ENCODE assay signal across 9 mouse cellular contexts in genomic region chr7:19456628-19457027, GRCm38 (mm10). TPM values are rescaled to one million over a fixed set of nuclear protein-coding genes. Genes with fewer than 3 reads are reported as not detected.
DNase-seq lines count a peak whose midpoint lies in the region; ATAC-seq and TF ChIP-seq lines count a peak whose summit lies in the region.
"Had no signal": no experiment of that assay in that cellular context is flagged by ENCODE, and none has a peak within 500 bp of the region (broad histone marks: within the 10 kb centered on the region; RNA-seq: fewer than 3 reads in every experiment).

No protein-coding gene starts in this region.

- H3K9me3 ChIP-seq in kidney, embryonic 16.5 days (ENCODE audit: low read length): no peaks in the 10 kb centered on the region
- H3K9me3 ChIP-seq in E14TG2a.4 (ENCODE audit: low read length): no peaks in the 10 kb centered on the region
- H3K9me3 ChIP-seq in embryonic facial prominence, embryonic 12.5 days: no peaks in the 10 kb centered on the region
- no peaks in the 10 kb centered on the region for H3K9me3 ChIP-seq in limb, embryonic 12.5 days

- no peaks in the 10 kb centered on the region for H3K27me3 ChIP-seq in kidney, embryonic 16.5 days (ENCODE audit: insufficient read depth, low read length)
- H3K27me3 ChIP-seq in E14TG2a.4 (ENCODE audit: insufficient read depth, low read length): peaks cover 7% of the 10 kb centered on the region; the same call in 1 of the 2 replicates
- no peaks in the 10 kb centered on the region for H3K27me3 ChIP-seq in embryonic facial prominence, embryonic 12.5 days
- no peaks in the 10 kb centered on the region for H3K27me3 ChIP-seq in limb, embryonic 12.5 days

- no peak for TF ChIP-seq CTCF in E14TG2a.4 (conservative IDR thresholded peaks at IDR 0.05; ENCODE audit: low read length)

- peak overlapping the region; percentile 94 for H3K4me3 ChIP-seq in kidney, embryonic 16.5 days (ENCODE audit: low read length)
- peak overlapping the region; percentile 85; the same call in 1 of the 2 replicates for H3K4me3 ChIP-seq in E14TG2a.4 (replicated peaks; ENCODE audit: low read length)
- peak overlapping the region; percentile 97 for H3K4me3 ChIP-seq in embryonic facial prominence, embryonic 12.5 days
- peak overlapping the region; percentile 91 for H3K4me3 ChIP-seq in limb, embryonic 12.5 days (replicated peaks)

- no peak overlapping the region for H3K27ac ChIP-seq in kidney, embryonic 16.5 days (ENCODE audit: low read length)
- H3K27ac ChIP-seq in embryonic facial prominence, embryonic 12.5 days: no peak overlapping the region
- no peak overlapping the region for H3K27ac ChIP-seq in limb, embryonic 12.5 days

- ATAC-seq in kidney, embryonic 16.5 days (ENCODE audit: low FRiP score, low TSS enrichment): no peak
- no peak for ATAC-seq in embryonic facial prominence, embryonic 12.5 days (ENCODE audit: insufficient number of reproducible peaks, insufficient read depth, low FRiP score, low TSS enrichment)
- ATAC-seq in limb, embryonic 12.5 days (ENCODE audit: insufficient number of reproducible peaks, insufficient read depth, low FRiP score, low TSS enrichment, low read depth): no peak

- no peak overlapping the region for H3K9ac ChIP-seq in kidney, embryonic 16.5 days (replicated peaks; ENCODE audit: low read length)
- H3K9ac ChIP-seq in embryonic facial prominence, embryonic 12.5 days: no peak overlapping the region
- 0 out of 2 replicates have a peak overlapping the region, but pooled peaks have one; percentile 92 for H3K9ac ChIP-seq in limb, embryonic 12.5 days (replicated peaks)

- WGBS in kidney, embryonic 16.5 days: 89% methylated on average over 7 of the region's 7 CpGs
- WGBS in embryonic facial prominence, embryonic 12.5 days: 94% methylated on average over 7 of the region's 7 CpGs
- 97% methylated on average over 7 of the region's 7 CpGs for WGBS in limb, embryonic 12.5 days

- H3K4me1 ChIP-seq in kidney, embryonic 16.5 days (ENCODE audit: insufficient read depth, low read length): peaks cover 19% of the 10 kb centered on the region
- peaks cover 72% of the 10 kb centered on the region for H3K4me1 ChIP-seq in E14TG2a.4 (replicated peaks; ENCODE audit: low read depth, low read length)
- H3K4me1 ChIP-seq in embryonic facial prominence, embryonic 12.5 days: peaks cover 19% of the 10 kb centered on the region
- H3K4me1 ChIP-seq in limb, embryonic 12.5 days (replicated peaks): peaks cover 16% of the 10 kb centered on the region

- peak overlapping the region; percentile 84 for H3K4me2 ChIP-seq in kidney, embryonic 16.5 days (replicated peaks; ENCODE audit: low read depth, low read length)
- peak overlapping the region; percentile 99 for H3K4me2 ChIP-seq in embryonic facial prominence, embryonic 12.5 days (replicated peaks)
- peak overlapping the region; percentile 97 for H3K4me2 ChIP-seq in limb, embryonic 12.5 days

- no peak for DNase-seq in kidney, postnatal 4 days
- DNase-seq in B cell, adult 2 months: no peak
- DNase-seq in Muller cell, postnatal 12 days (ENCODE audit: inconsistent ontology term): no peak
- no peak for DNase-seq in gastrocnemius, postnatal 4 days (ENCODE audit: low spot score in 2 of 2)
- DNase-seq: kidney, postnatal 25 days had no signal

- H3K36me3 ChIP-seq in kidney, embryonic 16.5 days (ENCODE audit: insufficient read depth, low read length): peaks cover 6% of the 10 kb centered on the region
- peaks cover 15% of the 10 kb centered on the region for H3K36me3 ChIP-seq in E14TG2a.4 (ENCODE audit: insufficient read depth, low read length)
- H3K36me3 ChIP-seq in embryonic facial prominence, embryonic 12.5 days: peaks cover 29% of the 10 kb centered on the region
- H3K36me3 ChIP-seq in limb, embryonic 12.5 days: peaks cover 41% of the 10 kb centered on the region

RNA-seq across cellular contexts. Expression of gene Mark4, which starts 2.0 kb away (rescaled TPM):
- 6.8 and 6.9 TPM in 2 replicates for polyA plus RNA-seq in kidney, embryonic 16.5 days (2015; fragmentation: Nextera tagmentation; extraction: Ambion mirVana)
- polyA plus RNA-seq in embryonic facial prominence, embryonic 12.5 days (2016; fragmentation: Nextera tagmentation; extraction: Ambion mirVana): 16.3 and 17.9 TPM in 2 replicates
- polyA plus RNA-seq in limb, embryonic 12.5 days (2016; fragmentation: Nextera tagmentation; extraction: Ambion mirVana): 13.5 and 13.6 TPM in 2 replicates
- total RNA-seq in gastrocnemius, postnatal 4 days (2021): 10 to 100 TPM; 18.9 to 20.5 TPM

RNA-seq across cellular contexts. Expression of gene Exoc3l2, which starts 6.5 kb away (rescaled TPM):
- 2.9 and 3.8 TPM in 2 replicates for polyA plus RNA-seq in kidney, embryonic 16.5 days (2015; fragmentation: Nextera tagmentation; extraction: Ambion mirVana)
- 1.0 and 1.8 TPM in 2 replicates for polyA plus RNA-seq in embryonic facial prominence, embryonic 12.5 days (2016; fragmentation: Nextera tagmentation; extraction: Ambion mirVana)
- polyA plus RNA-seq in limb, embryonic 12.5 days (2016; fragmentation: Nextera tagmentation; extraction: Ambion mirVana): 1.5 and 1.8 TPM in 2 replicates
- total RNA-seq in gastrocnemius, postnatal 4 days (2021): under 1 TPM; 0.65 to 0.83 TPM

RNA-seq across cellular contexts. Expression of gene Bloc1s3, which starts 51.5 kb away (rescaled TPM):
- 1.8 and 2.2 TPM in 2 replicates for polyA plus RNA-seq in kidney, embryonic 16.5 days (2015; fragmentation: Nextera tagmentation; extraction: Ambion mirVana)
- polyA plus RNA-seq in embryonic facial prominence, embryonic 12.5 days (2016; fragmentation: Nextera tagmentation; extraction: Ambion mirVana): 4.1 and 4.6 TPM in 2 replicates
- 3.6 and 4.1 TPM in 2 replicates for polyA plus RNA-seq in limb, embryonic 12.5 days (2016; fragmentation: Nextera tagmentation; extraction: Ambion mirVana)
- total RNA-seq in gastrocnemius, postnatal 4 days (2021): 1 to 10 TPM; 1.9 to 2.3 TPM

RNA-seq across cellular contexts. Expression of gene Trappc6a, which starts 51.6 kb away (rescaled TPM):
- 89.7 and 94.2 TPM in 2 replicates for polyA plus RNA-seq in kidney, embryonic 16.5 days (2015; fragmentation: Nextera tagmentation; extraction: Ambion mirVana)
- 61.7 and 63.5 TPM in 2 replicates for polyA plus RNA-seq in embryonic facial prominence, embryonic 12.5 days (2016; fragmentation: Nextera tagmentation; extraction: Ambion mirVana)
- polyA plus RNA-seq in limb, embryonic 12.5 days (2016; fragmentation: Nextera tagmentation; extraction: Ambion mirVana): 79.4 and 80.0 TPM in 2 replicates
- total RNA-seq in gastrocnemius, postnatal 4 days (2021): 10 to 100 TPM; 27.3 to 30.6 TPM

RNA-seq across cellular contexts. Expression of gene Ckm, which starts 52.1 kb away (rescaled TPM):
- 18.6 and 28.2 TPM in 2 replicates for polyA plus RNA-seq in kidney, embryonic 16.5 days (2015; fragmentation: Nextera tagmentation; extraction: Ambion mirVana)
- polyA plus RNA-seq in embryonic facial prominence, embryonic 12.5 days (2016; fragmentation: Nextera tagmentation; extraction: Ambion mirVana): 0.52 TPM in 1 of 2 replicates, not detected in the other
- polyA plus RNA-seq in limb, embryonic 12.5 days (2016; fragmentation: Nextera tagmentation; extraction: Ambion mirVana): 0.25 and 0.42 TPM in 2 replicates
- over 10,000 TPM; 12,501 to 12,915 TPM for total RNA-seq in gastrocnemius, postnatal 4 days (2021)
